Mouse (Mus musculus) megakaryocyte, embryonic 14.5 days (primary cell): ENCODE measurements around the gene Ell.

Experiments used
- FLI1 ChIP-seq: IDR thresholded peaks from 2 replicates; pipeline ENCODE4 v1.6.1; 2012; ENCODE audit warnings: low read length, inconsistent platforms, mixed read lengths
- GATA1 ChIP-seq: IDR thresholded peaks from 3 replicates; pipeline ENCODE4 v1.6.1; 2012; ENCODE audit warnings: mixed read lengths, low read length, inconsistent platforms, borderline replicate concordance

DNA sequence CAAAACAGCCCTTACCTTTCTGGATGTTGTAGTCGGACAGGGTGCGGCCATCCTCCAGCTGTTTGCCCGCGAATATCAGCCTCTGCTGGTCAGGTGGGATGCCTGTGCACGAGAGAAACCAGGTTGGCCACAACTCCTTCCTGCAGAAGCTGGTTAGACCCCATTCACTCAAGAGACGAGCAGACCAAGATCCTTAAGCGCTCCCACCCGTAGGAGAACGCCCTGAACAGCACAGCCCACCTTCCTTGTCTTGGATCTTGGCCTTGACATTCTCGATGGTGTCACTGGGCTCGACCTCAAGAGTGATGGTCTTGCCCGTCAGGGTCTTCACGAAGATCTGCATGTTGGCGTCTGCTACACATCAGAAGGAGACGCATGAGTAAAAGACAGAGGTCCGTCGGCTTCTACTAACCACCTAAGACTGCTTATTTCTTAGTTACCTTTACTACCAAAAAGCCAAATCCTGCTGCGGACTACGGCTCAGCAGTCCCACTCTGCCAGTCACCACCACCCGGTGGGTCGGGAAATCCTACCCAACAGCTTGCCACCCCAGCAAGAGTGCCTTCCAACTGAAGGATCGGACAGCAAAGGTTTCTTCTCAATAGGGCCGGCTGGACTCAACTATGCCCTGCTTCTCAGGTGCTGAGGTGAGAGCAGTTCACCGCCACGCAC, 29.8 kb upstream of the Ell start:
- TF ChIP-seq GATA1 = no peak
- no peak for TF ChIP-seq FLI1
